Mouse (Mus musculus) heart, adult 18-20 months (tissue): ENCODE results near the gene Pde4d. TPM values are rescaled to one million over a fixed set of nuclear protein-coding genes. Genes with fewer than 3 reads are reported as not detected.

ENCODE experiments used
- DNase-seq, 2 experiments: peaks; one replicate each; pipeline ENCODE4 v3.0.0; 2021 to 2022; ENCODE audit warnings: mixed read lengths in 1 of 2
- total RNA-seq, 2 experiments: library from RNA; stranded (reverse); gene quantifications; 2 replicates each; pipeline ENCODE4 v1.2.3; 2021

Gene Pde4d
- total RNA-seq, 2 experiments from 2014 or later: 35.4 to 40.4 TPM

GRCm38 (mm10) chr13:109181363-109181762 lies 731.6 kb downstream of the Pde4d start:
- no peak for DNase-seq

GRCm38 (mm10) chr13:109190652-109191051 lies 740.9 kb downstream of the Pde4d start:
- no peak for DNase-seq

DNA sequence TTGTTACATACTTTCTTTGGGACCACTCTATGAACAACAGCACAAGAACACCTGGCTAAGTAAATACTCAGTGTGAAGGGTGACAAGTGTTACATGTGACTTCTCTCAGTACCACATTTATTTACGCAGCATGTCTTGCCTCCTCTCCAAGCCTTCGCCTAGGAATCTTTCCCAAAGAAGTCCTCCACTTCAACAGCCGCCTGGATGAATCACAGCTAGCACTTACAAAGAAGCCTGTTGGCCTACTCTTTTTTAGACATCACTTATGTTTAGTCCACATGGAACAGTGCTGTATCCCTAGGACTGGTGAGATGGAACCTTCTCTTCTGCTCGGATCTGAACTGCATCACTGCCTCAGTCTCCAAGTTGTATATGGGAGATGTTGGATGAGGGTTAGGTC lies 741.4 kb downstream of the Pde4d start:
- DNase-seq: no peak

DNA sequence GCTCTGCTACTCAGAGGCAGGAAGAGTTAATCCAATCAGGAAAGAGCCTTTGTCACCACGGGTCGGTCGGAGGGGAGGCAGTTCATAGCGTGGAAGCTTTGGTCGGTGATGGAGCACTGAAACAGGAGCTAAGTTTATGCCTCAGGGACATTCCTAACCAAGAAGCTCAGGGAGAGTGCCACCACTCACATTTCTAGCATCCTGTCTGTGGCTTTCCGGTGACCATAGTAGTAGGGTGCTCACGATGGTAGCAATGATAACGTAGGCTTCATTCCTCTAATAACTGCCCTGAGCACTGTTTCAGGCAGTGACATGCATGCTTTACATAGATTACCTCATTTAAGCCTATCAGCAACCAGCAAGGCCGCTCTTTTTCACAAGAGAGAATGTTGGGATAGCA lies 755.8 kb downstream of the Pde4d start:
- no peak for DNase-seq

GRCm38 (mm10) chr13:109208607-109209006 lies 758.9 kb downstream of the Pde4d start:
- no peak for DNase-seq

- DNase-seq: peak; percentile 22 to 38
These were observed 759.7 kb downstream of the Pde4d start for GRCm38 (mm10) chr13:109209413-109209812.

DNA sequence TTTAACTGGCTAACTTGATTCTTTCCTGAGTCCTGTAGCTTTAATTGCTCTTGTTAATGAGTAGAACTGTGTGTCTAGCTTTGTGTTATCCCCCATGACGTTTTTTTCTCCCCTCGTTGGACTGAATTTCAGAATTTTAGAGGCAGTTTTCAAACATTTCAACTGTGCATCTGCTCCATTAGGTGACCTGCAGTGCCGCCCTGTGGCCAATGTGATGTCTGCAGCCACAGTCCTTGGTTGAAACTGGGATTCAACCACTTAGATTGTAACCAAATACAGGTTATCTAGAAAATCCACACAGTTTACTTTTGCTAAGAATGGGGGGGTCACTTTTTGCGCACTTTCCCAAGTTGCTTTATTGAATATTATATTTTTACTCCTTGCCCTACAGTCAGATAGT lies 760.7 kb downstream of the Pde4d start:
- DNase-seq: peak; percentile 50 to 91

DNA sequence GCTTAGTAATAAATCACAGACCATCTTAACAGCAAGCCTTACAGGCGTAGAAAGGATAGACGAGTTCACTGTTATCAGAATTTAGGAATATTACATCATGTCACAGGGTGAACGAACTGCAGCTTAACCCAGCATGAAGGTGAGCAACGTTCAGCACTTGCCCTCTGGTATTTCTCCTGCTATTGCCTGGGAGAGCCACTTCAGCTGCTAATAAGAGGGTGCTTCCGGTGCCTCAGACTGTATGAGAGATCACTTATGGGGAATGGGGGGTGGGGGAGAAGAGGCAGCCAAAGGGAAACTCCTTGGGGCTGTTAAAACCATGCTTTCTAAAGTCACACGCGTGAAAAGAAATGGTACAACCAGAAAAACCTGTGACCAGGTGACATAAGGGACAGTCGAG lies 761.7 kb downstream of the Pde4d start:
- DNase-seq: no peak

- no peak for DNase-seq
These were observed 762.3 kb downstream of the Pde4d start for GRCm38 (mm10) chr13:109211941-109212487.

DNA sequence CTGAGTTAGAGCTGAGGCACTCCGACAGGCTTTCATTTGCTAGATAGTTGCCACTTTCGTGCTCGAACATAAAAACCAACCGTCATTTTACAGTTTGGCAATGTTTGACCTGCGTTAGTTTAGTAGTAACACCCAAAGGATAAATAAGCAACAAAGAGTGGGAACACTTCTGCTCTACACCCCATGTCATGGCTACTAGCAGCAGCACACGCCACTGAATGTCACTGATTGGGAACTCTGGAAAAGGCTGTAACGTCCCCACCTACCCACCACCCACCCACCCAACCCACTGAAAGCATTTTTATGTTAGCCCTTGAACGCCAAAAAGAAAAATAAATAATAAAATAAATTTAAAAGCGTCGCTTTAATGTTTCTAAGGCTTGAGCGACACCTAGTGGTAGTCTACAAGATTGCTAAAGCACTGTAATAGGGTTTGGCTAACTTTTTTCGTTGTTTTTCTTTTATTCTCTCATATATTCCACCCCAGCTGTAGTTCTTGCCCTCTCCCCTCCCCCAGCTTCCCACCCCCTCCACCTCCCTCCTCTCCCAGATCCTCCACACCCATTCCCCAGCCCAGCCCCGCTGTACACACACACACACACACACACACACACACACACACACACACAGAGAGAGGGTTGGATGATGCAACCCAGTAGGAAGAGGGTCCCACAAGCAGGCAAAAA lies 763.2 kb downstream of the Pde4d start:
- peak; percentile 10 to 53 for DNase-seq

DNA sequence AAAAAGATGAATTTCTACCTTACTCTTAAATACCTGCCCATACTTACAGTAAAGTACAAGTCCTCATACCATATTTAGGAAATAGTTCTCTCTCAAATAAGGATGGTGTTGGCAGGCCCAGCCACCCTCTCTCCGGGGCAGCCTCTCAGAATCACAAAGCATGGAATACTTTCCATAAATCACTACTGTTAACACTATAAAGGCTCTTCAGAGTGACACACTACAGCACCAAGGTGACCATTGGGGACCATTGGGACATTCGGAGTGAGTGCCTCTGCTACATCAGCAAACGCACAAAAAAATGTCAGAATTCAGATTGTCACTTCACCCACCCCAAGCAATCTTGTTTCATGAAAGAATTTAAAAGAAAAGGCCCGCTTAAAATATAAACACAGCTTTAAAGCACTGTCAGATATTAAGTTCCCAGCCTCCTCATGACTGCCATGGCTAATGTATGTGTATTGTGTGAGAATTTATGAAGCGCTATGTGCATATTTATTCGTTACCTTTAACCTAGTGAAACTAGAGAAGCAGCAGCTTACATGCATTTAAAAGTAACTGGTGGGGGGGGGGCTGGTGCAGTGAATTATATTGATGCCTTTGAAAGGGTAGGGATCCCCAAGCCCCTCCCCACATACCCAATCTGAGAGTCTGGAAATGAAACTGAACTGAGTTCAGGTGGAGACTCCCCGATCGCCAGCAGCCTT lies 769.4 kb downstream of the Pde4d start:
- no peak for DNase-seq

DNA sequence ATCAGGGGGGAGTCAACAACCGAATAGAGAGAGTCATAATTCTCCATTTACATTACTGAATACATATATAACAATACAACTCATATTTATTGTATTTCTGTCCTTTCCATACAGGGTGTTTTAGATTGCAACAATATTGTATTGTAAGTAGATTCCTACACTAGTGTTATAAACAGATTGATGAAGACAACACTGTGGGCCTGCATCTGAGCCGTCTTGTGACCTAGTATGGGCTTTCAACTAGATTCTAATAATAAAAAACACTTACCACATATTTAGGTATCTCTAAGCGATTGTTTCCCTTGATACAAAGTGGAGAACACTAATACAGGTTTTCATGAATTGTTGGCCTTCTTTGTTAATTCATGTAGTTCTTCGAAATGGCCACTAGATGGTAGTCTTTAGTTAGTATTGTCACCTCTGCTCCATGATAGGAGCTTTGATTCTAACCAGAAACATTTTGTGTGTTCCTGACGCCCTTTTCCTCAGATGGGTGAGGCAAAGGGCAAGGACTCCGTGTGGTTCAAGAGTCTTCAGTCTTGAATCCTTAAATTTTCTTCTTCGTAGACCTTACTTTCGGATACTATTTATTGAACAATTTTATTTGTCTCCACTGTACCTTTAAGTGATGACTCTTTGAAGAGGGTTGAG lies 779.3 kb downstream of the Pde4d start:
- peak; percentile 28 to 60 for DNase-seq

DNA sequence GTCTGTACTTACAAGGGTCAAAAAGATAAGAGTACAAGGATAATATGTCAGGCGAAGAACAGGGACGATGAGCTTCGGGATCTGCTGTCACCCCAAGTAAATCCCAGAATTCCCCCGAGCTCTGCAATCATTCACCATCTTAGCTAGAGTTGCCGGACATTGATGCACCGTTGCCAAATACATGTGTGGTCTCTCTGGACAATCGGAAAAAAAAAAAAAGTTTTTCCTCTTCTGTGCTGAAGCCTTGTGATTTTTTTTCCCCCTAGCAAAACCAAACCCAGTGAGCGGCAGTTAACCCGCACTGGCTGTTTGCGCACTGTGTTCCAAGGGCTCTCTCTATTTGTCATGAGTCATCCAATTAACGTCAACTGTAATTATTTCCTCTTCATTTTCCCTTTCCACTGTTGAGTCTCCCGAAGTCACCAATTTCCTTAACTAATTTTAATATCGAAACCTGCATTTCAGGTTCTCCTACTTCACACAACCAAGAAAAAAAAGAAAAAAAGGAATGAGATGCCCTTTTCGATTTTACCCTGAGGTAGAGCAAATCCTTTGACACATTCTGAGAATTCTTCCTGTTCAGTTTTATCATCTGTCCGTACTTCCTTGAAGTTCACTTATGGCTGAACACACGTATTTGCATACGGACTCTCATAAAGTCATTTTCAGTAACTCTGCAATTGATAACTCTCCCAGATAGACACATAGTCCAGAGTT lies 780.0 kb downstream of the Pde4d start:
- DNase-seq: no peak

DNA sequence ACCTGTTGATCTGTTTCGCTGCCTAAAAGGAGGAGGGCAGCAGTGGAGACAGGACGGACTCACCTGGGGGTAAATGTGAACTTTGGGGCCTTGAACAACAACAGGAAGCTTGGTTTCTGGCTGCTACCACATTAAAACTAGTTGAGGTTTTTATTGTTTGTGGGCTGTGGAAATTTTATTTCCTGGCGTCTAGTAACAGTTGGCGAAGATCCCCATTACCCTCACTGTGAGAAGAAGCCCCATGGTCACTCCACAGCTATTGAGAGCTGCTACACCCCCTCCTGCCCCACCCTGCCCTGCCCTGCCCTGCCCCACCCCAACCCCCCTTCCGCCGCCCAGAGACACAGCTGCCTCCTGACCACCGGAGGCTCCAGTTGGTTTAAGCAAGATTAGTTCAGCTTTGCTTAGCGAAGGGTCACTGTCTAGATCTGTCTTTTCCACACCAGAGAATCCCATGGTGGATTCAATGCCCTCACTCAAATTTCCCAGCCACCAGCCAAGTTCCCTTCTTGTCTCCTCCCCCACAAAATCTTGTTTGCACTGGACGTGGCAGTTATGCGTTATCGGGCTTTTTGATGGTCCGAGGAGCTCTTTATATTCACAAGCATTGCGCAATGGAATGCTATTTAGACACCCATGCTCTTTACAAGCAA lies 780.7 kb downstream of the Pde4d start:
- DNase-seq: peak in 1 of 2 experiments; percentile 32

DNA sequence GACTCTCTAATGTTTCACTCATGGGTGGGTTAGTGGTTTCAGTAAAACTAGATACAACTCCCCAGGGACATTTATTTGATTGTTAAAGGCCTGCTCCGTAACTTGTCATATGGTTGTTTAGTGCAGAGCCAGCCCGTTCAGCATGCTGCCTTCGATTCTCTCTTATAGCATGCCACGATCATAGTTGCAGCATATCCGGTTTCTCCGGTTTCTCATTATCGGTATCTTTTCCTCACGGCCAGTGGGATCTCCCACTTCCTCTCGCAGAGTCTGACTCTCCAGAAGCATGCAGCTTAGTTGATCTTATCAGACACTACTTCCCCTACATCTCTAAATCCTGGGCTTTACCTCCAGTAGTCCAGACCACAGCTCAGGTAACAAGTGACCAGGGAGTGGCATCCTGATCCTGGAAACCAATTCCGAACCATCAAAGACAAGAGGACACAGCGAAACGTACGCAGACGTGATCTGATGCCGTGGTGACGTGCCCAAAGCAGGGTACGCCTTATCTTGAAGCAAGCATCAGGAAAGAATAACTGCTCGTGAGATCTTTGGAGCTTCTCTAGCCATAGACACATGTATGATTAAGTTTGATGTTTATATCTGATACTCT lies 782.2 kb downstream of the Pde4d start:
- DNase-seq: no peak

GRCm38 (mm10) chr13:109232531-109232930 lies 782.8 kb downstream of the Pde4d start:
- no peak for DNase-seq

DNA sequence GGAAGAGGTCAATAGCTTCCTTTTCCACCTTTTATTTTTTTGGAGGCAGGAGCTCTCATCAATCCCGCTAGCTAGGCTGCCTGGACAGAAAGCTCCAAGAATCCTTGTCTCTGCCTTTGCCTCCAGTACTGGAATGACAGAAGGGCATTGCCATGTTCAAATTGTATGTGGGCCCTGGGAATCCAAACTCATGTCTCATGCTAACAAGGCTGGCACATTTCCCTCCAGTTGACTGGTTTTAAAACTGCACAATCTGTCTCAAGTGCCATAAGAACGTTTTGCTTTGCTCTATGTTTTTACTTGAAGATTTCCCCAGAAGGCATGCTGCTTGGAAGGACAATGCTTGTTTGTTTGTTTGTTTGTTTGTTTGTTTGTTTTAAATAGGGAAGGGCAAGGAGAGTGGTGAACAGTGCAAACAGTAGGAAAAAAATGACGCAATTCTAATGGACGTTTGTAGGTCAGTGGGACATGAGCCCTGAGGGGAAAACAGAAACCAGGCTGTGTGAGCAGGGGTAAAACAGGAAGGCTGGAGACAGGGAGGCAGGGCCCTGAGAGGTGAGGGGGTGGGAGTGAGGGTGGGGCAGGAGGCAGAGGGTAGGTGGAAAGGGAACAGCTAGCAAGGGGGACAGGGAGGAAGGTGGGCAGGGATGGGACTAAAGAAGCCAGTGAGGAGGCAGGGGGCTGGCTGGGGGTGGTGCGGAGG lies 784.3 kb downstream of the Pde4d start:
- no peak for DNase-seq

GRCm38 (mm10) chr13:109236047-109236446 lies 786.3 kb downstream of the Pde4d start:
- DNase-seq: peak in 1 of 2 experiments; percentile 46

DNA sequence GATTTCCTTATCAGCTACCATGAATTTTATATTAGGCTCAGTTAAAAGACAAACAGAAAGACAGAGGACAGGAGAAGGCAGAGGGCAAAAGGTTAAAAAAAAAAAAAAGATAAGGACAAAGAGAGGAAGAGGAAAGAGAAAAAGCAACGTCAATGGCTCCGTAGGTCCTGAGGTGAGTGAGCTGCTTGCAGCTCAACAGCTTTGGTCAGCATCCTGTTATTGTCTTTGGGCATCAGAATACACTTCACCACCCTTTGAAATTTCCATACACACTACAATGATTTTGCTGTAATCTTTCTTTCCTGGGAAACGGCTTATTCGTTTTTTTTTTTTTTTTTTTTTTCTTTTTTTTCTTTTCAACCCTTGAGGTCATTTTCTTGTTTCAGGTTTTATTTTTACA lies 788.9 kb downstream of the Pde4d start:
- no peak for DNase-seq

- peak; percentile 46 to 64 for DNase-seq
These were observed 789.5 kb downstream of the Pde4d start for GRCm38 (mm10) chr13:109239296-109239695.
